Mouse (Mus musculus): ENCODE measurements around the gene Pdk2.

The Pdk2 gene

GRCm38 (mm10) chr11:95071266-95071665, 30.1 kb upstream of the Pdk2 start:
- no peak for ATAC-seq (ENCODE audit: insufficient number of reproducible peaks, low FRiP score, low TSS enrichment)

GRCm38 (mm10) chr11:95070140-95071107, 29.3 kb upstream of the Pdk2 start:
- no peak for ATAC-seq (ENCODE audit: insufficient number of reproducible peaks, low FRiP score, low TSS enrichment)

GRCm38 (mm10) chr11:95069226-95069957, 28.2 kb upstream of the Pdk2 start:
- ATAC-seq (ENCODE audit: insufficient number of reproducible peaks, low FRiP score, low TSS enrichment), result no peak

- no peak for ATAC-seq (ENCODE audit: insufficient number of reproducible peaks, low FRiP score, low TSS enrichment)
These were observed 15.8 kb upstream of the Pdk2 start for GRCm38 (mm10) chr11:95056768-95057501.

- ATAC-seq (ENCODE audit: insufficient number of reproducible peaks, low FRiP score, low TSS enrichment), result no peak
These were observed 11.9 kb upstream of the Pdk2 start for GRCm38 (mm10) chr11:95053062-95053461.

GRCm38 (mm10) chr11:95046980-95047680, 6.0 kb upstream of the Pdk2 start:
- 0 out of 2 replicates have a peak, but pooled peaks have one; percentile 56 for ATAC-seq (ENCODE audit: insufficient number of reproducible peaks, low FRiP score, low TSS enrichment)

- no peak for ATAC-seq (ENCODE audit: insufficient number of reproducible peaks, low FRiP score, low TSS enrichment)
These were observed 3.2 kb upstream of the Pdk2 start for GRCm38 (mm10) chr11:95044185-95044870.

GRCm38 (mm10) chr11:95043608-95044007, 2.5 kb upstream of the Pdk2 start:
- no peak for ATAC-seq (ENCODE audit: insufficient number of reproducible peaks, low FRiP score, low TSS enrichment)

GRCm38 (mm10) chr11:95043060-95043459, 1.9 kb upstream of the Pdk2 start:
- no peak for ATAC-seq (ENCODE audit: insufficient number of reproducible peaks, low FRiP score, low TSS enrichment)

GRCm38 (mm10) chr11:95042096-95042495, 942 bp upstream of the Pdk2 start:
- ATAC-seq (ENCODE audit: insufficient number of reproducible peaks, low FRiP score, low TSS enrichment), result peak; percentile 36; the same call in 1 of the 2 replicates

- peak; percentile 8; the same call in 1 of the 2 replicates for ATAC-seq (ENCODE audit: insufficient number of reproducible peaks, low FRiP score, low TSS enrichment)
These were observed 539 bp downstream of the Pdk2 start for GRCm38 (mm10) chr11:95040491-95041138.

- ATAC-seq (ENCODE audit: insufficient number of reproducible peaks, low FRiP score, low TSS enrichment), result peak; percentile 28; the same call in 1 of the 2 replicates
These were observed 1.4 kb downstream of the Pdk2 start for GRCm38 (mm10) chr11:95039766-95040165.

- ATAC-seq (ENCODE audit: insufficient number of reproducible peaks, low FRiP score, low TSS enrichment), result no peak
These were observed 2.1 kb downstream of the Pdk2 start for GRCm38 (mm10) chr11:95038818-95039655.

GRCm38 (mm10) chr11:95038156-95038817, 2.9 kb downstream of the Pdk2 start:
- no peak for ATAC-seq (ENCODE audit: insufficient number of reproducible peaks, low FRiP score, low TSS enrichment)

- no peak for ATAC-seq (ENCODE audit: insufficient number of reproducible peaks, low FRiP score, low TSS enrichment)
These were observed 3.8 kb downstream of the Pdk2 start for GRCm38 (mm10) chr11:95037306-95037705.

- no peak for ATAC-seq (ENCODE audit: insufficient number of reproducible peaks, low FRiP score, low TSS enrichment)
These were observed 4.6 kb downstream of the Pdk2 start for GRCm38 (mm10) chr11:95036521-95036920.

GRCm38 (mm10) chr11:95034902-95035301, 6.3 kb downstream of the Pdk2 start:
- no peak for ATAC-seq (ENCODE audit: insufficient number of reproducible peaks, low FRiP score, low TSS enrichment)

All from cerebellum, adult (tissue).